Mouse (Mus musculus) bone marrow macrophage, adult 2 months (primary cell): ENCODE measurements around the gene Mst1r.

Experiments used
- CTCF ChIP-seq: IDR thresholded peaks from 2 replicates; pipeline ENCODE4 v1.5.1; 2012; ENCODE audit warnings: low read depth, mild to moderate bottlenecking, low read length, moderate library complexity
- POLR2A ChIP-seq: IDR thresholded peaks from 2 replicates; pipeline ENCODE4 v1.6.1; 2012; ENCODE audit warnings: mild to moderate bottlenecking, low read depth, low read length, borderline replicate concordance

GRCm38 (mm10) chr9:107923956-107924355 lies 17.3 kb downstream of the Mst1r start:
- TF ChIP-seq CTCF: no peak
- TF ChIP-seq POLR2A: no peak
